Mouse (Mus musculus) myocyte (in vitro differentiated cells): ENCODE results near the gene Sap30bp. TPM values are rescaled to one million over a fixed set of nuclear protein-coding genes. Genes with fewer than 3 reads are reported as not detected.
A peak's percentile ranks its signal among the peaks of the same experiment; 100 is the strongest.

Source experiments
- H3K27me3 ChIP-seq: one replicate; pipeline ENCODE4 v1.6.1; 2011; ENCODE audit not compliant: control insufficient read depth, insufficient read depth, insufficient read length
- H3K36me3 ChIP-seq: one replicate; pipeline ENCODE4 v1.6.1; 2011; ENCODE audit not compliant: control insufficient read depth, insufficient read depth
- H3K4me2 ChIP-seq: one replicate; pipeline ENCODE4 v1.6.1; 2011; ENCODE audit warnings: low read depth, control low read depth
- H3K4me3 ChIP-seq: one replicate; pipeline ENCODE4 v1.5.1; 2011; ENCODE audit warnings: mild to moderate bottlenecking, control low read depth, moderate library complexity
- H3K79me2 ChIP-seq: one replicate; pipeline ENCODE4 v1.6.1; 2011; ENCODE audit not compliant: control insufficient read depth, insufficient read depth
- H3ac ChIP-seq: one replicate; pipeline ENCODE4 v1.6.1; 2011; ENCODE audit not compliant: control insufficient read depth, insufficient read length
- CEBPB ChIP-seq: IDR thresholded peaks from 2 replicates; pipeline ENCODE4 v1.6.1; 2011; ENCODE audit warnings: mild to moderate bottlenecking, moderate library complexity; ENCODE audit not compliant: poor library complexity, insufficient read depth, severe bottlenecking
- E2F4 ChIP-seq: IDR thresholded peaks from one replicate; pipeline ENCODE4 v1.6.1; 2011; ENCODE audit warnings: mild to moderate bottlenecking, control low read depth, moderate library complexity; ENCODE audit not compliant: insufficient read depth
- MAX ChIP-seq: IDR thresholded peaks from one replicate; pipeline ENCODE4 v1.6.1; 2011; ENCODE audit warnings: low read depth, mild to moderate bottlenecking, control low read depth
- MYOD1 ChIP-seq, 3 experiments: IDR thresholded peaks; one replicate each; pipeline ENCODE4 v1.6.1; 2011; ENCODE audit warnings: control low read depth in 2 of 3, low read depth in 2 of 3, mild to moderate bottlenecking in 2 of 3, moderate library complexity in 1 of 3; ENCODE audit not compliant: insufficient read length in 2 of 3, control insufficient read depth in 1 of 3
- MYOG ChIP-seq, 3 experiments: IDR thresholded peaks; one replicate each; pipeline ENCODE4 v1.6.1; 2011; ENCODE audit warnings: control low read depth in 2 of 3, low read depth in 2 of 3, mild to moderate bottlenecking in 2 of 3; ENCODE audit not compliant: insufficient read length in 2 of 3, control insufficient read depth in 1 of 3, insufficient read depth in 1 of 3
- POLR2A ChIP-seq: IDR thresholded peaks from one replicate; pipeline ENCODE4 v1.6.1; 2011; ENCODE audit warnings: low read depth, mild to moderate bottlenecking, control low read depth, moderate library complexity; ENCODE audit not compliant: insufficient read length
- POLR2AphosphoS2 ChIP-seq: IDR thresholded peaks from one replicate; pipeline ENCODE4 v1.6.1; 2011; ENCODE audit warnings: low read depth, control low read depth; ENCODE audit not compliant: insufficient read length
- REST ChIP-seq: IDR thresholded peaks from one replicate; pipeline ENCODE4 v1.6.1; 2011; ENCODE audit warnings: mild to moderate bottlenecking, control low read depth, moderate library complexity; ENCODE audit not compliant: insufficient read depth, insufficient read length
- SRF ChIP-seq: IDR thresholded peaks from one replicate; pipeline ENCODE4 v1.6.1; 2011; ENCODE audit warnings: low read depth; ENCODE audit not compliant: control insufficient read depth, insufficient read length
- TCF12 ChIP-seq: IDR thresholded peaks from one replicate; pipeline ENCODE4 v1.6.1; 2011; ENCODE audit warnings: mild to moderate bottlenecking, control low read depth; ENCODE audit not compliant: poor library complexity, insufficient read depth, severe bottlenecking
- TCF3 ChIP-seq: IDR thresholded peaks from one replicate; pipeline ENCODE4 v1.6.1; 2011; ENCODE audit warnings: low read depth, control low read depth; ENCODE audit not compliant: insufficient read length
- USF1 ChIP-seq: IDR thresholded peaks from one replicate; pipeline ENCODE4 v1.6.1; 2011; ENCODE audit warnings: low read depth, mild to moderate bottlenecking, control low read depth, moderate library complexity
- polyA plus RNA-seq: library from polyadenylated mRNA; unstranded; fragments of >200 nt; fragmentation: generic; extraction: Trizol; gene quantifications from one replicate; pipeline ENCODE4 v1.2.1, GENCODE M21; 2012; ENCODE audit warnings: missing spikeins

Sap30bp gene
- polyA plus RNA-seq, 1 experiment: 84.9 TPM

DNA sequence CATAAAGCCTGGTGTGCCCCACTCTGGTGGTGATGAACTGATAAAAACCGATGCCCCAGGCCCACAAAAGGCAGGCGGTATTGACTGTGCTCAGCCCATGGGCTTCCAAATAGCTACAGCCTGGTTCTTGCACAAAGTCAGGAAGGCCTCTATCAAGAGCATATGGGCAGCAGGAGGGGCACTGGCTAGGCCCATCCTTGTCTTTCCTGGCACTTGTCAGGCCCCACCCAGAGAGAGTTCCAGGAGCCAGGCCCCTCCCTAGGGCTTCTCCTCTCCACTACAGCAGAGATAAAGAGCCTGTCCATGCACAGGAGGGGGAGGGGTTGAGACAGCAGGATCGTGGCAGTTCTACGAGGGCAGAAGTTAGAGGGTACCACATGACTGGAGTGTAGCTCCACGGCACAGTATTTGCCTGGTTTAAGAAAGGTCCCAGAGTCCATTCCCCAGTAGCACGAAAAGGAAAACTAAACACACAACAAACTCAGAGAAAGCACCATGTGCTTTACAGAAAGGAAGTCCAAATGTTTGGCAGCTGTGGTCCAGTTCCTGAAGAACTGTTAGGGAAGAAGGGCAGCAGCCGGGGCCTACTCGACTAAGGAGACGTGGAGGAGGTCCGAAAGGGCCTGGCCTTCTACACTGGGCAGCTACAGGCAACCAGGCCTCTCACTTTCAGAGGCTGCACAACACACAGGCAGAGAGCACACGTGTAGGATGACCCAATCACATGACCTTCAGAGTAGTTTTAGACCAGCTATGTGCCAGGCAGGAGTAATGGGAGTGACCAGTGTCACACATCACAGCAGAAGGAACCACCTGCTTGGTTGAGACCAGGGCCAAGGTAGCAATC, 29.5 kb upstream of the Sap30bp start:
- peak overlapping the region; percentile 76 for H3K4me2 ChIP-seq
- no peak overlapping the region for H3K4me3 ChIP-seq
- no peaks in the 10 kb centered on the region for H3K79me2 ChIP-seq
- H3K27me3 ChIP-seq: no peaks in the 10 kb centered on the region
- no peaks in the 10 kb centered on the region for H3K36me3 ChIP-seq
- TF ChIP-seq E2F4 (no peak), POLR2AphosphoS2 (peak; percentile 65), MYOD1 (IDR thresholded peaks at IDR 0.05; ENCODE audit: control insufficient read depth in 1 of 3, insufficient read length in 2 of 3, low read depth in 2 of 3) (peak in 1 of 3 experiments; percentile 36), MYOG (IDR thresholded peaks at IDR 0.05; ENCODE audit: control insufficient read depth in 1 of 3, insufficient read depth in 1 of 3, insufficient read length in 2 of 3, low read depth in 2 of 3) (peak in 1 of 3 experiments; percentile 14), TCF3 (no peak)
- H3ac ChIP-seq: no peak overlapping the region

DNA sequence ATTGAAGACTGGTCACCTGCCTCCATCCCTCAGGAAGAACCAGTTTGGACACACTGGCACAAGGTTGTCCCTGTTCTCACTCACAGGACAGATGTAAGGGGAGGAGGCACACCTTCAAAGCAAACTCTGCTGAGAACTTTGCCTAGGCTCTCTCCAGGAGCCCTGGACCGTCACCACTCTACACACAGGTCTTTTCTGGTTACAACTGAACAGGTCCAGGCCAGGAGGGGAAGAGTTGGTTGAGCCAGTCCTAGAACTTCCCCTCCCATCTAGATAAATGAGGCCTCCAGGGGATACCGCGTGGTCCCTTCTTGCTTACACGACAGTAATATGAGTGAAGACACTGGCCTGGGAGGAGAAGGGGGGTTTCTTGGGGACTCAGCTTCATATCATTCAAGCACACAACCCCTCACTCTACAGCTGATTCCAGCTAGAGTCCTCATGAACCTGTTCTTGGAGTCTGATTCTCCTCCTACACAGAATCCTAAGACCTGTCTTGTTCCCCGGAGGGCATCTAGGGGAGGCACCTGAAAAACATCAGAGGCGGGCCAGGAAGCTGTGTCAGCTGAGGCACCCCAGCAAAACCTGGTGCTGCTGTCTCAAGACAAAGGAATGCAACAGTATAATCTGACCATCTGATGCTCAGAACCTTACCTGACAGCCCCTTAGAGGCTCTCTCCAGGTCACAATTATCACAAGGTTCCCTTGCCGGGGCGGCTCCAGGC, 28.7 kb upstream of the Sap30bp start:
- Histone ChIP-seq H3ac (no peak overlapping the region), H3K27me3 (no peaks in the 10 kb centered on the region), H3K36me3 (no peaks in the 10 kb centered on the region), H3K79me2 (no peaks in the 10 kb centered on the region), H3K4me3 (no peak overlapping the region), H3K4me2 (peak overlapping the region; percentile 15)
- TF ChIP-seq TCF12: no peak
- TF ChIP-seq SRF: no peak
- TF ChIP-seq POLR2A: no peak

DNA sequence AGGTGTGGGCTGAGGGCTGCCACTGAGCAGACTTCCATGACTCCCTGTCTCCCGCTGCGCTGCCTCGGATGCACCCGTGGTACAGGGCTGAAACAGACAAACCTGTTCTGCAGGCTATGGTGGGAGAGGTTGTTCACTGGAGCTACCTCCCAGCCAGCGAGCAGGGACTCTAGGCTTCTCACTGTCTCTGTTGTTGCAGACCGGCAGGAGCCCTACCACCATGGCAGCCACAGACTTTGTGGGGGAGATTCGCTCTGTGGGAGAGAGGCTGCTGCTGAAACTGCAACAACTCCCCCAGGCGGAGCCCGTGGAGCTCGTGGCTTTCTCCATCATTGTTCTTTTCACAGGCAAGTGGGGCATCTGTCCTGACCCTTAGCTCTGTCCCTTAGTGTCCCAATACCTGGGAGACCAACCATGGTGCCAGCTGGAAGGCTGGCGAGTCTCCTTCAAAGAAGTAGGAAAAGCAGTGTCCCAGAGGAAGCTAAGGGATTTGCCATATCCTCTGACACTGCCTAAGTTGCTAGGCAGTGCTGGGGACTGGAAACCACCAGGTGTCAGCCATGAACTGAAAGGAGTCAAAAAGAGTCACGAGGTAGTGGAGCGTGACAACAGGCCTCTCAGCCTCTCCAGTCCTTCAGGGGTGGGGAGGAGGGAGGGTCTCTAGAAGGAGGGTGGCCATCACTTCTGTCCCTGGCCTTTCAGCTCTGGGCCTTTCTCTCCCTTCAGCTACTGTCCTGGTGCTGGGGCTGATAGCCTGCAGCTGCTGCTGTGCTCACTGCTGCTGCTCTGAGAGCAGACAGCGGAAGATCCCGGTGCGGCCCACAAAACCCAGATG, 27.9 kb upstream of the Sap30bp start:
- no peak overlapping the region for H3K4me3 ChIP-seq
- H3K36me3 ChIP-seq: no peaks in the 10 kb centered on the region
- TF ChIP-seq MYOD1 (IDR thresholded peaks at IDR 0.05; ENCODE audit: control insufficient read depth in 1 of 3, insufficient read length in 2 of 3, low read depth in 2 of 3): no peak
- TF ChIP-seq CEBPB: no peak
- no peak for TF ChIP-seq POLR2A
- TF ChIP-seq REST: no peak
- peak; percentile 55 for TF ChIP-seq POLR2AphosphoS2
- no peak for TF ChIP-seq USF1
- TF ChIP-seq MYOG (IDR thresholded peaks at IDR 0.05; ENCODE audit: control insufficient read depth in 1 of 3, insufficient read depth in 1 of 3, insufficient read length in 2 of 3, low read depth in 2 of 3): peak in 1 of 3 experiments; percentile 33
- no peaks in the 10 kb centered on the region for H3K79me2 ChIP-seq
- no peak overlapping the region for H3K4me2 ChIP-seq
- H3ac ChIP-seq: no peak overlapping the region
- no peaks in the 10 kb centered on the region for H3K27me3 ChIP-seq

DNA sequence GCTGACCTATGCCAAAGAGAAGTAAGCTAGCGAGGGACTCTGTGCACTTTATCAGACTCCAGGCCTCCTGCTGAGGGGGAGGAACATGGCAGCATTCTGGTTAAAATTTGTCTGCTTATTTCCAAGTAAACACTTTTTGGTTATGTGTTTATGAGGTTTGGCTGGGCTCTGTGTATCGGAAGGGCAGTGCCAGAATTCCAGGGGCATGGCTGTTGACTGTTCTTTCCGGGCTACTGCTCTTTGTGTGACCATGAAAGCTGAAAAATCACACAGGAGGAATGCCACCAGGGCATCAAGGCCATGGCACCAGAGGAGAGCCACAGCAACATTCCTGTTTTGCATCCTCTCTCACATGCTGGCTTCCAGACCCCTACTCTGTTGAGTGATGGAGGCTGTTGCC, 27.0 kb upstream of the Sap30bp start:
- Histone ChIP-seq H3K27me3 (no peaks in the 10 kb centered on the region), H3K4me3 (no peak overlapping the region), H3K79me2 (no peaks in the 10 kb centered on the region), H3K4me2 (no peak overlapping the region), H3K36me3 (no peaks in the 10 kb centered on the region), H3ac (no peak overlapping the region)
- peak; percentile 9 for TF ChIP-seq POLR2AphosphoS2
- TF ChIP-seq TCF12: no peak
- no peak for TF ChIP-seq MYOG (IDR thresholded peaks at IDR 0.05; ENCODE audit: control insufficient read depth in 1 of 3, insufficient read depth in 1 of 3, insufficient read length in 2 of 3, low read depth in 2 of 3)
- TF ChIP-seq USF1: no peak
- TF ChIP-seq REST: no peak

DNA sequence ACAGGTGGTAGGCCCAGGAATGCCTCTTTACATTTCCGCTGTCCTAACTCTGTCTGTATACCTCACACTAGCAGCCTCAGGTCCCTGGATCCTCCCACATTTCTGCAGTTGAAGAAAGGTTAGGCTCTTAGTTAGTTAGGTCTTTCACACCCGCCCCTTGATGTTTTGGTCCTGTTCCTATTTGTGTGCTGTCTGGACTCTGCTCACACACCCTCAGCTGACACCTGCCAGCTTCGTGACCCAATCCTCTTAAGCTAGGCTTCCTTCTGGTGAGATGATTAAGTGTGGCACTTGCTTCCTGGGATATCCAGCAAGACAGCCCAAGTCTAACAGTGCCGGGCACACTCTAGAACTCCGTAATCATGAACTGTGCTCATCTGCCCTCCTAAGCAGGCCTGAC, 26.6 kb upstream of the Sap30bp start:
- H3K4me2 ChIP-seq: no peak overlapping the region
- TF ChIP-seq MYOD1 (IDR thresholded peaks at IDR 0.05; ENCODE audit: control insufficient read depth in 1 of 3, insufficient read length in 2 of 3, low read depth in 2 of 3): no peak
- no peak for TF ChIP-seq MYOG (IDR thresholded peaks at IDR 0.05; ENCODE audit: control insufficient read depth in 1 of 3, insufficient read depth in 1 of 3, insufficient read length in 2 of 3, low read depth in 2 of 3)
- no peak for TF ChIP-seq USF1
- TF ChIP-seq TCF3: no peak
- no peak for TF ChIP-seq SRF
- TF ChIP-seq CEBPB: no peak
- TF ChIP-seq E2F4: no peak
- TF ChIP-seq POLR2A: no peak
- no peak for TF ChIP-seq TCF12
- TF ChIP-seq MAX: no peak
- no peak for TF ChIP-seq REST
- TF ChIP-seq POLR2AphosphoS2: no peak
- no peak overlapping the region for H3ac ChIP-seq
- H3K36me3 ChIP-seq: no peaks in the 10 kb centered on the region
- no peaks in the 10 kb centered on the region for H3K79me2 ChIP-seq
- no peak overlapping the region for H3K4me3 ChIP-seq
- H3K27me3 ChIP-seq: no peaks in the 10 kb centered on the region
